Mouse (Mus musculus): Measurements from ENCODE around the gene Dab2ip. TPM values are rescaled to one million over a fixed set of nuclear protein-coding genes. Genes with fewer than 3 reads are reported as not detected.

The Dab2ip gene
- polyA plus RNA-seq, 1 experiment from 2014 or later, result 60.0 TPM

DNA sequence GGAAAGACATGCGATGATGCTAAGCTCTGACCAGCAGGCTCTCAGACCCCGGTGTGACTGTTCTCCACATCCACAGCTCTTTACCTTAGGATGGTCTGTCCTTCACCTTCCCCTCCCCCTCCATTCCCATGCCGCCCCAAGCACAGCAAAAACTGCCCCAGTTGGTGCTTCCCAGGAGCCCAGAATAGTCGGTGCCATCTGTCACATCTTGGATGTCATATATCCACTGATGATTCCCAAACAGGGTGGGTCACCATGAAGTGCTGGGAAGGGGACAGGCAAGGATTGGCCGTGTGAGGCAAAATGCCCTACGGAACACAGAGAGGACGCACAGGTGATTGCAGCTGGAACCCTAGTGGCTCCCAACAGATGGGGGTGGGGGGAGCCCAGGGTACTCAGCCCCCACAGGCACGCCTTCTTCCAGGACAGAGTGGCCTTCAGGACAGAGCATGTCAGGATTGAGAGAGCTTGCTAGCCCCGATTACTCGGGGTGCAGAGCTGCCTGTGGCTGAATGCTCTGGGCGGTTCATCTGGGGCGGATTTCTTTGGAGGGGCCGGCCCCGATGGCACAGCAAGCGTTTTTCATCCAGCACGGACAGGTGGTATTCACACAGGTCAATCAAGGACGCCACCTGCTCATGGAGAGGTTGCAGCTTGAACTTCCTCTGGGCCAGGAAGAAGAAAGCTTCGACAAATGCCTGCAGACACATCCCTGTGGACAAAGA is 193.9 kb downstream of the Dab2ip start:
- H3K27ac ChIP-seq, result no peak overlapping the region
- no peaks in the 10 kb centered on the region for H3K9me3 ChIP-seq
- H3K27me3 ChIP-seq (replicated peaks), result no peaks in the 10 kb centered on the region
- H3K4me3 ChIP-seq (replicated peaks), result no peak overlapping the region
- no peak overlapping the region for H3K9ac ChIP-seq
- ATAC-seq (ENCODE audit: insufficient read depth, low FRiP score, low read depth), result no peak
- H3K36me3 ChIP-seq, result no peaks in the 10 kb centered on the region
- no peak overlapping the region for H3K4me2 ChIP-seq
- WGBS, result 73% methylated on average over 18 of the region's 18 CpGs
- H3K4me1 ChIP-seq, result 0 out of 2 replicates have a peak, but pooled peaks cover 4% of the 10 kb centered on the region

- no peaks in the 10 kb centered on the region for H3K36me3 ChIP-seq
- ATAC-seq (ENCODE audit: insufficient read depth, low FRiP score, low read depth), result no peak
- H3K4me2 ChIP-seq, result no peak overlapping the region
- H3K9me3 ChIP-seq, result no peaks in the 10 kb centered on the region
- H3K27ac ChIP-seq, result no peak overlapping the region
- no peaks in the 10 kb centered on the region for H3K4me1 ChIP-seq
- H3K4me3 ChIP-seq (replicated peaks), result no peak overlapping the region
- H3K9ac ChIP-seq, result no peak overlapping the region
- WGBS, result 49% methylated on average over 7 of the region's 7 CpGs
- H3K27me3 ChIP-seq (replicated peaks), result no peaks in the 10 kb centered on the region
Observed at GRCm38 (mm10) chr2:35756467-35756866, 198.4 kb downstream of the Dab2ip start.

GRCm38 (mm10) chr2:35760352-35760751 is 202.3 kb downstream of the Dab2ip start:
- WGBS, result 49% methylated on average over 8 of the region's 8 CpGs
- Histone ChIP-seq H3K4me2 (no peak overlapping the region), H3K27me3 (replicated peaks) (no peaks in the 10 kb centered on the region), H3K9ac (no peak overlapping the region), H3K9me3 (no peaks in the 10 kb centered on the region), H3K4me1 (no peaks in the 10 kb centered on the region), H3K4me3 (replicated peaks) (no peak overlapping the region), H3K36me3 (no peaks in the 10 kb centered on the region), H3K27ac (no peak overlapping the region)
- no peak for ATAC-seq (ENCODE audit: insufficient read depth, low FRiP score, low read depth)

DNA sequence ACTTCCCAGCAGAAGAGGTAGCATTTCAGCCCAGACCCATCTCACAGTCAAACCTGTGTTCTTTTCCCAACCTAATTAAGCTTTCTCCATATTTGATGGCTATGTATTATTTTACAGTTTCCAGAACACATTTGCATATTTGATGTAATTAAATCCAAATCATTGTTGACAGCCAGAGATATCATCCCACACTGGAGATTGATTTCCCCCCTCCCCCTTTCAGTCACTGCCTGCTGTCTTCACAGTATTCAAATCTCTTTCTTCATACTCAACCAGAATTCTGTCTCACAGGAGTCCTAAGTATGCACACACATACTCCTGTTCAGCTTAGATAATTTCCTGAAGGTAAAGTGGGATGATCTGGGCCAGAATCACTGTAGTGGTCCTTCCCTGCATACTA is 202.8 kb downstream of the Dab2ip start:
- H3K9ac ChIP-seq, result no peak overlapping the region
- ATAC-seq (ENCODE audit: insufficient read depth, low FRiP score, low read depth), result no peak
- H3K9me3 ChIP-seq, result no peaks in the 10 kb centered on the region

GRCm38 (mm10) chr2:35761458-35761857 is 203.4 kb downstream of the Dab2ip start:
- ATAC-seq (ENCODE audit: insufficient read depth, low FRiP score, low read depth), result no peak
- Histone ChIP-seq H3K9me3 (no peaks in the 10 kb centered on the region), H3K27me3 (replicated peaks) (no peaks in the 10 kb centered on the region), H3K9ac (no peak overlapping the region), H3K27ac (no peak overlapping the region), H3K4me2 (no peak overlapping the region), H3K4me3 (replicated peaks) (no peak overlapping the region), H3K4me1 (no peaks in the 10 kb centered on the region), H3K36me3 (no peaks in the 10 kb centered on the region)
- WGBS, result 90% methylated on average over 5 of the region's 5 CpGs

More for the DNA sequence above, 202.8 kb downstream of the Dab2ip start:
- no peaks in the 10 kb centered on the region for H3K4me1 ChIP-seq
- no peak overlapping the region for H3K27ac ChIP-seq
- H3K4me3 ChIP-seq (replicated peaks), result no peak overlapping the region
- no peaks in the 10 kb centered on the region for H3K36me3 ChIP-seq
- no peak overlapping the region for H3K4me2 ChIP-seq
- H3K27me3 ChIP-seq (replicated peaks), result no peaks in the 10 kb centered on the region

GRCm38 (mm10) chr2:35763818-35764217 is 205.8 kb downstream of the Dab2ip start:
- H3K27me3 ChIP-seq (replicated peaks), result no peaks in the 10 kb centered on the region; the same call in 1 of the 2 replicates
- no peak overlapping the region for H3K27ac ChIP-seq
- no peaks in the 10 kb centered on the region for H3K4me1 ChIP-seq
- H3K9ac ChIP-seq, result no peak overlapping the region
- H3K4me3 ChIP-seq (replicated peaks), result no peak overlapping the region
- WGBS, result 88% methylated on average over 7 of the region's 7 CpGs
- ATAC-seq (ENCODE audit: insufficient read depth, low FRiP score, low read depth), result no peak
- H3K36me3 ChIP-seq, result no peaks in the 10 kb centered on the region
- no peaks in the 10 kb centered on the region for H3K9me3 ChIP-seq
- H3K4me2 ChIP-seq, result no peak overlapping the region

GRCm38 (mm10) chr2:35764328-35764727 is 206.3 kb downstream of the Dab2ip start:
- no peaks in the 10 kb centered on the region for H3K4me1 ChIP-seq
- no peaks in the 10 kb centered on the region for H3K9me3 ChIP-seq
- H3K36me3 ChIP-seq, result no peaks in the 10 kb centered on the region
- H3K27ac ChIP-seq, result no peak overlapping the region
- ATAC-seq (ENCODE audit: insufficient read depth, low FRiP score, low read depth), result no peak
- 45% methylated on average over 8 of the region's 8 CpGs for WGBS
- no peak overlapping the region for H3K4me2 ChIP-seq
- no peaks in the 10 kb centered on the region; the same call in 1 of the 2 replicates for H3K27me3 ChIP-seq (replicated peaks)
- no peak overlapping the region for H3K9ac ChIP-seq
- no peak overlapping the region for H3K4me3 ChIP-seq (replicated peaks)

- no peak overlapping the region for H3K4me2 ChIP-seq
- no peak for ATAC-seq (ENCODE audit: insufficient read depth, low FRiP score, low read depth)
- H3K27me3 ChIP-seq (replicated peaks), result no peaks in the 10 kb centered on the region; the same call in 1 of the 2 replicates
- H3K4me3 ChIP-seq (replicated peaks), result no peak overlapping the region
- H3K9ac ChIP-seq, result no peak overlapping the region
- no peaks in the 10 kb centered on the region for H3K36me3 ChIP-seq
- WGBS, result 44% methylated on average over 14 of the region's 14 CpGs
- H3K9me3 ChIP-seq, result no peaks in the 10 kb centered on the region
- no peak overlapping the region for H3K27ac ChIP-seq
- no peaks in the 10 kb centered on the region for H3K4me1 ChIP-seq
Observed at GRCm38 (mm10) chr2:35767834-35768537, 209.9 kb downstream of the Dab2ip start.

DNA sequence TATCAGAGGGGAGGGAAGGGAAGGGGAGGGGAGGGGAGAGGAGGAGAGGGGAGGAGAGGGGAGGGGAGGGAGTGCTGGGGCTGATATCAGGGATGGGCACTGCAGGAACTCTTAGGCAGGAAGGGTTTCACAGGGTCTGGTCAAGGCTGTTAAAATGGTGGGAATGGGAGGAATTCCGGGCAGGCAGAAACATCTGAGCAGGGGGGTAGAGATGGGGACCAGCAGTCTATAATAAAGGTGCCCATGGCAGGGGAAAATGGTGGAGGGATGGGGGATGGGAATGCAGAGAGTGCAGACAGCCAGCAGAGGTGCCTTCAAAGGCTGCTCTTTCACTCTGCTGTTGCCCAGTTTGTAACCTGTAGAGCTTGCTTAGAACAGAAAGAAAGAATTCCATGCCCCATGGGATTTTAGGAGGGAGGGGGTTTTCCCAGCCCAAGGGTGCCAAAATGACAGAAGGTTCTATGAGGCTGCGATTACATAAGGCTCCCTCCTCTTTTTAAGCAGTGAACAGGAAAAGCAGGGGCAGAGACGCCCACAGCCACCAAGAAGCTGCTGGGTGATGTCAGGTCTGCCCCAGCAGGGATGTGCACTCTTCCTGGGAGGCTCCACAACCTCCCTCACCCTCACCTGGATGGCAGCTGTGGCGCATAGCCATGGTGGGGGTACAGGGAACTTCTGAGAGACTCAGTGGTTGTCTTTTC is 210.6 kb downstream of the Dab2ip start:
- no peak overlapping the region for H3K4me3 ChIP-seq (replicated peaks)
- no peaks in the 10 kb centered on the region for H3K36me3 ChIP-seq
- WGBS, result 37% methylated on average over 4 of the region's 4 CpGs
- no peak for ATAC-seq (ENCODE audit: insufficient read depth, low FRiP score, low read depth)
- no peaks in the 10 kb centered on the region for H3K9me3 ChIP-seq
- no peaks in the 10 kb centered on the region for H3K4me1 ChIP-seq
- no peaks in the 10 kb centered on the region; the same call in 1 of the 2 replicates for H3K27me3 ChIP-seq (replicated peaks)
- H3K4me2 ChIP-seq, result no peak overlapping the region
- no peak overlapping the region for H3K9ac ChIP-seq
- no peak overlapping the region for H3K27ac ChIP-seq

GRCm38 (mm10) chr2:35769398-35769797 is 211.3 kb downstream of the Dab2ip start:
- H3K4me1 ChIP-seq, result no peaks in the 10 kb centered on the region
- ATAC-seq (ENCODE audit: insufficient read depth, low FRiP score, low read depth), result no peak
- H3K27me3 ChIP-seq (replicated peaks), result no peaks in the 10 kb centered on the region; the same call in 1 of the 2 replicates
- H3K27ac ChIP-seq, result no peak overlapping the region
- WGBS, result 85% methylated on average over 12 of the region's 12 CpGs
- H3K4me3 ChIP-seq (replicated peaks), result no peak overlapping the region
- H3K36me3 ChIP-seq, result no peaks in the 10 kb centered on the region
- no peak overlapping the region for H3K9ac ChIP-seq
- no peaks in the 10 kb centered on the region for H3K9me3 ChIP-seq
- no peak overlapping the region for H3K4me2 ChIP-seq

DNA sequence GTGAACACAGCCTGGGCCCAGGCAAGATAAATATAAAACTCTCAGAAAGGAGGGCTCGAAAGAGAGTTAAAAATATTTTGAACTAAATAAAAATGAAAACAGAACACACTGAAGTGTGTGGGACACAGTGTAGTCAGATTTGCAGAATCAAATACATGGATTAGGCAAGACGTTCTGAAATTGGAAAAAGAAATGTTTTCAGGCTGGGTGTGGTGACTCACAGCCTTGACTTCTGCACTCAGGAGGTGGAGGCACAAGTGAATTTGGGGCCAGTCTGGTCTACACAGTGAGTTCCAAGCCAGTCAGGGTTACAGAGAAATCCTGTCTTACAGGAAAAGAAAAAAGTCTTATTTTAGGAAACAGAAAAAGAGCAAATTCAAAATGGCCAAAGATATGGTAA is 212.5 kb downstream of the Dab2ip start:
- Histone ChIP-seq H3K4me3 (replicated peaks) (no peak overlapping the region), H3K27ac (no peak overlapping the region), H3K4me1 (no peaks in the 10 kb centered on the region), H3K36me3 (no peaks in the 10 kb centered on the region), H3K4me2 (no peak overlapping the region), H3K9me3 (no peaks in the 10 kb centered on the region), H3K27me3 (replicated peaks) (no peaks in the 10 kb centered on the region; the same call in 1 of the 2 replicates), H3K9ac (no peak overlapping the region)
- no peak for ATAC-seq (ENCODE audit: insufficient read depth, low FRiP score, low read depth)
- WGBS, result 63% methylated on average over 2 of the region's 2 CpGs

DNA sequence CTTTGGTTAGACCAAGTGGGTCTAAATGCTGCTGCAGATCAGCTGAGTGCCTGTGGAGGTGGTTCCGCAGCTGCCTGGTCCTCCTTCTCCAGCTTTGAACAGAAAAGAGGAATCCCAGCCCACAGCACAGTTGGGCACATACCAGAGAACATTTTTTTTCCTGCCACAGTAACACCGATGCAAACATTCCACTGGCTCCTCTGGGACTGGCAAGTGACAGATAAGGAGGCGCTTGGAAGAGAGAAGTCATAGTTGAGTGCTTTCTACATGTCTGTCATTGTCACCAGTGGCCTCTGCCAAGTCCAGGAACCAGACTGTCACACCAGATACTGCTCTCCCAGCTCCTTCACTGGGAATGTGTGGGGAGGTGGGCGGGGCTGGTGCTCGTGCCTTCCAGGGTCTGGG is 217.6 kb downstream of the Dab2ip start:
- ATAC-seq (ENCODE audit: insufficient read depth, low FRiP score, low read depth), result no peak
- Histone ChIP-seq H3K9me3 (no peaks in the 10 kb centered on the region), H3K9ac (no peak overlapping the region), H3K4me2 (no peak overlapping the region), H3K4me3 (replicated peaks) (no peak overlapping the region), H3K36me3 (no peaks in the 10 kb centered on the region), H3K27me3 (replicated peaks) (no peaks in the 10 kb centered on the region), H3K27ac (no peak overlapping the region), H3K4me1 (no peaks in the 10 kb centered on the region)
- WGBS, result 45% methylated on average over 5 of the region's 5 CpGs
